Mouse (Mus musculus): ENCODE measurements at regions not wholly inside any gene's neighbourhood (a gene's known extent, or its start where the extent isn't known, plus 50 kb on each side); places are given as distances from the start of the nearest gene placed in this dataset.
A peak's percentile ranks its signal among the peaks of the same experiment; 100 is the strongest.

DNA sequence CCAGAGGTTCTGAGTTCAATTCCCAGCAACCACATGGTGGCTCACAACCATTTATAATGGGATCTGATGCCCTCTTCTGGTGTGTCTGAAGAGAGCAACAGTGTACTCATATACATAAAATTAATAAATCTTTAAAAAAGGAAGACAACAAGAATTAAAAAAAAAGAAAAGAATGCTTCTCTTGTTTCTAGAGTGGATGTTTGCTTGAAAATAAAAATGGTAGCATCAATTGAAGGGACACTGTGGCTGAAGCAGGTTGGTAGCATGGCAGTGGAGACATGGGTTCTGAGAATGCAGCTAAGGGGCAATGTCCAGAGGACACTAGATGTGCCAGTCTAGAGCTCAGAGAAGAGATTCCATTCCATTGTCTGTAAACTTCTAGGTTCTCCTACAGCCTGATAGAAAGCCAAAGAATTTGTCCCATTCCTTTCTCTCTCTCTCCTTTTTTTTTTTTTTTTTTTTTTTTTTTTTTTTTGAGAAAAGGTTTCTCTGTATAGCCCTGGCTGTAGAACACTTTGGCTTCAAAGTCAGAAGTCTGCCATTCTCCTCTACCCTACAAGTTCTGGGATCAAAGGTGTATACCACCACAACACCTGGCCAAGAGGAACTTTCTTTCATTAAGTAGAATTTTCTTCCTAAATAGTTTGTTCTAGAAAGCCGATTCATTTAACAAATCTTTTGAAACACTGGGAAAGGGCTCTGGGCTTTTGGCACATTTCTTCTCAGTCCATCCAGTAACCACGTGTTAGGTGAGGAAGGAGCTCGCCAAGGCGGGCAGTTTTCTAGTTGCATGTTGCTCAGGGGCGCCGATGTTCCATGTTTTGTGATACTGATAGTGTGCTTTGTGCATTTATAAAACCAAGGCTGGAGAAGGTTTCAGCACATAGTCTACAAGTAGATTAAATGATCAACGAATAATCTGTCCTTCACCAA is 158.1 kb downstream of the Qrsl1 start:
- ATAC-seq (replicated peaks; ENCODE audit: low read depth, poor library complexity, severe bottlenecking): no peak

DNA sequence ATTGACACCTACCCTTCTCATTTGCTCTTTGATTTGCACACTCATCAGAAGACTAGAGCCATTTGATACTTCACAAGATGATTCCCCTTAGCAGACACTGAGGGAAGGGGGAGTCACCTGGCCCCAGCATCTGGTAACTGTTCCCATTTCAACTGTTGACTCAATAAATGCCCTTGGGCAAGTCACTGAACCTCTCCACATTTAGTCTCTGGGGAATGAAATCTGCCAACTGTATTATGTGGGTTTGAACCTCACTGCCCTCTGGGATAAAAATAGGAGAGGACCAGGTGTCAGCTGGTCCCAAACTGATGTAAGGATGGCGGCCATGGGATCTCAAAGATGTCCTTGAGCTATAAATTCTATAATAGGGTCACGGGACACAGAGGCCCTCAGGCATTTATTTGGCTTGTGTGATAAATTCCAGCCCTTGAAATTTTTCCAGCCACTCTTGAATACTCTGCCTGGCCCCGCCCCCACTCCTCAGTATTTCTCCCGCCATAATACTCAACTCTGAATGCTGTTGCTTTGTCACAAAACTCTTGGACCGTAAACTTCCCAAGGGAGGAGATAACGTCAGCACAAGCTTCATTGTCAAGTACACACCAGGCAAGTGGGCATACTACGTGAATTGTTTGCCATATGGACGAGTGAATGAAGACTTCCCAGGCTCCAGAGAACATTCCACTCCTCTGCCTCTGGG is 155.5 kb downstream of the Qrsl1 start:
- no peak for ATAC-seq (replicated peaks; ENCODE audit: low read depth, poor library complexity, severe bottlenecking)

DNA sequence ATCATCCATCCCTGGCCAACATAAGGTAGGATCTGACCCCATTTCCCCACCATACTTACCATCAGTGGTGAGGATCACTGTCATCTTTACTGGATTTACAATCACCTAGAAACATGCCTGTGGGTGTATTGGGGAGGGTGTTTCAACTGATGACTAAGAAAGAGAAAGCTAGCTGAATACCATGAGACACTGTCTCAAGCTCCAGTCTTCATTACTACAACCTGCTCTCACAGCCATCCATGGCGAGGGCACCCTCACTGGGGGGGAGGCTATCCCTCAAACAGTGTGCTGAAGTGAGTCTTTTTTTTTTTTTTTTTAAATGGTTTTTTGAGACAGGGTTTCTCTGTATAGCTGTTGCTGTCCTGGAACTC is 154.9 kb downstream of the Qrsl1 start:
- ATAC-seq (replicated peaks; ENCODE audit: low read depth, poor library complexity, severe bottlenecking): no peak

DNA sequence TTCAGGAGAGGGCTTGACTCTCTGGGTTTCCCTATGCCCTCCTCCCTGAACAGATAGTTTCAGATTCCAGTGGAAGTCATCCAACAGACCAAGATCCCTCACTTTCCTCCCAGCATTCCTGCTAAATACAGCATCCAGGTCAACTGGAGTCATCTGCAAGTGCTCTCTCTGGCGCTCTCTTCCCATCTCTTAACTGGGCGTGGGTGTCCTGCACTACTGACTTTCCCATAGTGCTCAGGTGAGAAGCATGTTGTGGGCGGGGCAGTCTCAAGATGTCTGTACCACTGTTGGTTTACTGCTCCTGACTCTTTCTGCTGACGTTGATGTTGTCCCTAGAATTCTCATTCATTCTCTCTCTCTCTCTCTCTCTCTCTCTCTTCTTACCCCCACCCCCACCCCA is 154.0 kb downstream of the Qrsl1 start:
- ATAC-seq (replicated peaks; ENCODE audit: low read depth, poor library complexity, severe bottlenecking): no peak

DNA sequence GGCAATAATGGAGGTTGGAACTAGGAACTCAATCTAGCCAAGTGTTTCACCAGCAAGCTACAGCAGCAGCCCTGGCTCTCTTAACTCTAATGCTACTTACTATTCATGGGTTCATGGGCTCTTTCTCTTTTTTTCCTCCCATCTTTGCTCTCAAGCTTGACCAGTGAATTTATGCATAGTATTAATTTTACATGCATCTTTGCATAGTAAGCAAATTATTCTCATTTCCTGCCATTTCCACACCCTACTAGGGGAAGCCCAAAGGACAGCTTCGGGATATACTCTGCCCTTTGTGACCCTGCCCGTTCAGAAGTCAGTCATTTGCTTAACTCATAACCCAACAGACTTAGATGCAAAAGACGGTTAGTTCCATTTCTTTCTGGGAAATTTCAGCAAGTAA is 153.2 kb downstream of the Qrsl1 start:
- ATAC-seq (replicated peaks; ENCODE audit: low read depth, poor library complexity, severe bottlenecking): no peak

DNA sequence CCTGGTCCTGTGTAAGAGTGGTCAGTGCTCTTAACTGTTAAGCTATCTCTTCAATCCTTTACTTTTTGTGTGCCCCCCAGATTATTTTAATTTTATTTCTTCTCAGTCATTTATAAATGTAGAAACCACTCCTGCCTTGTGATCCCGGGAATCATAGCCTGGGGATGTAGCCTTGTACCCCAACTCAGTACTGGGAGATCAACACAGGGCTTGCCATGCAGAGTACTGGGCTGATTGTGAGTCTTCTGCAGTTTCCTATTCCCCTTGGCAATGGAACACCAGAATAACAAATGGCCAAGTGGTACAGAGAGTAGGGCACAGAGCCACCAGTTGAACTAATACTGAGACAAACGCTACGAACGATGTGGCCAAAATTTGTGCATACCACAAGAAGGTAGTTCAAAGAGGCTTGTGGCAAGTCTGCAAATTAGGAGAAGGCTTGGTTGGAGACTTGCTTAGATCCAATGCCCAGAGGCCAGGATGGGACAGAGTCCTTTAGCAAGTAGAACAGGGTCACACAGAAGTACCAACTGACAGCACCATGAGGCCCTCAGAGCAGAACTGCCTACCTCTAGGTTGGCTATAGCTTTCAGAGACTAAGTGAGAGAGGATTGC is 151.9 kb downstream of the Qrsl1 start:
- ATAC-seq (replicated peaks; ENCODE audit: low read depth, poor library complexity, severe bottlenecking): no peak

DNA sequence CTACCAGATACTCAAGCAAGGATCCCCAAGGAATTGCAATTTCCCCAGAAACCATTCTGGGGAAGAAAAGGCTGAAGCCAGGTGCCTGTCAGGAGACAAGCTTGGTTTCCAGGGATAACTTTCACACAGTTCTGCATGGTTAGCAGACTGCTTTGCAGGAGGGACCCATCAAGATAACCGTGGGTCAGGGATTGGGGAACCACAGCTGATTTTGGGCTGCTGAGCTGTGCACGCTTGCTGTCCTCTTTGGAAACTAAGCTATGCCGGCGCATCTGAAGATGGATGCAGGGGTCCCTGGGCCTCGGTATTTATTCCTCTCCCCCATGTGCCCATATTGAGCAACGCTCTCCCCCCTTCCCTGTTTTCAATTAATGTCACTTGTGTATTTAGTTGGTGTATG is 151.1 kb downstream of the Qrsl1 start:
- ATAC-seq (replicated peaks; ENCODE audit: low read depth, poor library complexity, severe bottlenecking): no peak

DNA sequence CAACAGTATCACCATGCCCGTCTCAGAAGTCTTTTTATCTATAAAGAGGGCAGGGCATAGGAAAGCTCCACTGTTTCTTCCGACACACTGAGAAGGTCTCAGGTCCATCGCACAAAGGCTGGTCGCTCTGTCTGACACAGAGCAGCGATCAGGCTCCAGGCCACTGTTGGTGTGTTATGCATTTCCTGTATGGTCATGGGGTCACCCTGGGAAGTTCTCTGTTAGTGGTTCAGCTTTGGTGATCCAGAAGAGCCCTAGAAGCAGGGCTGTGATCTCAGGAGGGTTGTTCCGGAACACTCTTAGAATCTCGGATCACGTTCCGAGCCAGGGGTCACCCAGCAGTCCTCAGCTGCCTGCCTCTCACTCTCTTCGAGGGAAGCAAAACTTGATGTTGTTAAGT is 150.7 kb downstream of the Qrsl1 start:
- ATAC-seq (replicated peaks; ENCODE audit: low read depth, poor library complexity, severe bottlenecking): 0 out of 2 replicates have a peak, but pooled peaks have one; percentile 28

DNA sequence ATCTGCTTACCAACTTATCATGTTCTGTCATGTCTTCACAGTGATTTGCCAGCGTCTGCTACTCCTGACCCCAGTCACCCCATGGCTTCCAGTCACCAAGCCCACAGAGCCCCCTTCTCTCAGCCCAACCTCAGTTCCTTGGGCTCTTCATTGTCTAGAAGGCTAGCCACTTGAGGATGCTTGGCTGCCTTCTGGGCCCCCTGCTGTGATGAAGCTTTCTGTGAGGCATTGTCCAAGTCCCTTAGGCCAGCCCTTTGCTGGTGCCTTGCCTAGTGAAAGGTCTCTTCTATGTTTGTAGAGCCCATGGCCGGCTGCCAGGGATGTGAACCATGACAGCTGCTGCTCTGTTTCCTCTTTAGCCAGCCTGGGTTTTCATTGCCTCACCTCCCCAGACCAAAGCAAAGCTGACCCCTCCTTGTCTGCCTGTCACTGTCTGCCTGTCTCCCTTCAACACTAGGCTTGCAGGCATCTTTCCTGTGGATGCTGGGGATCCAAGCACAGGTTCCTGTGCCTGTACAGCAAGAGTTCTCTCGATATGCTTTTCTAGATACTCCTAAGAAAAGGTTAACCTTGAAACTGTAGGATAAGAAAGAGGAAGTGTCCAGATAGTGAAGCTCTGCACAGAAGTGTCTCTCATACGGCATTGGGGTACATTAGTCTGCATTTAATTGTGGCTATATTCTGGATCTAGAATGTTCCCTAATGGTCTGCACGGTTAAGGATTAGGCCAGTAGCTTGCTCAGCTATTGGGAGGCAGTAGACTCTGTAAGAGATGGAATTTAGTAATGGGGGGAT is 149.5 kb downstream of the Qrsl1 start:
- peak; percentile 86 for ATAC-seq (replicated peaks; ENCODE audit: low read depth, poor library complexity, severe bottlenecking)

DNA sequence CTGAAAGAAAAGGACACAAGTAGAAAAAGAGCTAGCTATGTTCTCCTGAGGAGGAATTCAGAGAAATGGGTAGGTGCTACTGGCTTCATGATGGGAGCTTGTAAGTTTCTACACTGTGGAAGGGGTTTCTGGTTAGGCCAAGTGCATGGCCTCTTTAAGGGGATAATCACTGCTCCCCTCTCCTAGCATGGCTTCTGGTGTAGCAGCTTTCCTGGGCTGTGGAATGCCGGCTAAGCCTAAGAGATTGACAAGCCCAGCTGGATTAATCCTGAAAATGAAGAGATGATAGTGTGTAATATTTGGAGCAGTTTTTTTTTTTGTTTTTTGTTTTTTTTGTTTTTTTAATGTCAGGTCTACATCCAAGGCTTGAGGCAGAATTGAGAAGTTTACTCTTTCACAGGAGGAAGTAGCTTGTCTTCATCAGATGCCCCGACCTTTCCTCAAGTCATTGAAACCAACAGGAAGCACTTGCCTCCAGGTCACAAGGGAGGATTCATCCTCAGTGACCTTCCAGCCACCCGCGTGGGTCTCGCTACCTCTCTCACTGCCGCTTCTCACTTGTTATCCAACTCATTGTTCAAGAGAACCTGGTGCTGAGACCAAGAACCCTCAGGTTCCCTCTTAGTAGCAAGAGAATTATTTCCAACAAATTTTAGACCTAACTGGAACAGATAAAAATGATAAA is 144.5 kb downstream of the Qrsl1 start:
- ATAC-seq (replicated peaks; ENCODE audit: low read depth, poor library complexity, severe bottlenecking): no peak

DNA sequence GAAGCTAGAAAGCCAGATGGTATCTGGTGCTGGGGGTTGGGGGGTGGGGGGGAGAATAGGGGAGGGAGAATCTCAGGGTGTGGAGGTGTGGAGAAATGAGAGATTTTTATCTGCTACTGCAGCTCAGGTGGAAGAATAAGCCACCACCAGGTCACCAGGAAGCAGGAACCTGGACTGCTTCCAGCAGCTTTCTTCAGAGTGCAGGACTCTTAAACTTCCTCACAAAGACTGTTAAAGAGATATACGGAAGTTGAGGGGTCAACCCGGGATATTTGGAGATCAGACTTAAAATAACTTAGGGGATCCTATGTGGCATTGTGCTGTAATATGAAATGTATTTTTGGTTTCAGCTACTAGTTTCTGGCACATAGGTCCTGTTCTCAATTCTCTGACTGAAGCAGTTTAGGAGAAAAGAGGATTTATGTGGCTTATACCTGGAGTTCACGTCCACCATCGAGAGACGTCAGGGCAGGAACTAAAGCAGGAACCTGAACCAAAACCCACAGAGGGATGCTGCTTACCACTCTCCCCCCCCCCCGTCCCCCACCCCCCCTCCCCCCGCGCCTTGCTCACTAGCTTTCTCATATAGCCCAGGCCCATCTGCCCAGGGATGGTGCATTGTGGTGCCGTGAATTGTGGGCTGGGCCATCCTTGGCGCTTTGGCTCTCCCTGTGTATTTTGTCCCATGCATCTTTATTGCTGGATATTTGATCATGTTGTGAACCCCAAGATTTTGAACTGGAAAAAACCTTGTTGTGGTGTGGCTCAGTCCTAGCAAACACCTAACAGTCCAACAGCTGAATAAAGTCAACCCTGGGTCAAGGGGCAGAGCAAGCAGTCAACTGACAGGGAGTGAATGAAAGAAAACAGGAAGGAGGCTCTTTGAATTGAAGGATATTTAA is 143.2 kb downstream of the Qrsl1 start:
- ATAC-seq (replicated peaks; ENCODE audit: low read depth, poor library complexity, severe bottlenecking): peak; percentile 41

DNA sequence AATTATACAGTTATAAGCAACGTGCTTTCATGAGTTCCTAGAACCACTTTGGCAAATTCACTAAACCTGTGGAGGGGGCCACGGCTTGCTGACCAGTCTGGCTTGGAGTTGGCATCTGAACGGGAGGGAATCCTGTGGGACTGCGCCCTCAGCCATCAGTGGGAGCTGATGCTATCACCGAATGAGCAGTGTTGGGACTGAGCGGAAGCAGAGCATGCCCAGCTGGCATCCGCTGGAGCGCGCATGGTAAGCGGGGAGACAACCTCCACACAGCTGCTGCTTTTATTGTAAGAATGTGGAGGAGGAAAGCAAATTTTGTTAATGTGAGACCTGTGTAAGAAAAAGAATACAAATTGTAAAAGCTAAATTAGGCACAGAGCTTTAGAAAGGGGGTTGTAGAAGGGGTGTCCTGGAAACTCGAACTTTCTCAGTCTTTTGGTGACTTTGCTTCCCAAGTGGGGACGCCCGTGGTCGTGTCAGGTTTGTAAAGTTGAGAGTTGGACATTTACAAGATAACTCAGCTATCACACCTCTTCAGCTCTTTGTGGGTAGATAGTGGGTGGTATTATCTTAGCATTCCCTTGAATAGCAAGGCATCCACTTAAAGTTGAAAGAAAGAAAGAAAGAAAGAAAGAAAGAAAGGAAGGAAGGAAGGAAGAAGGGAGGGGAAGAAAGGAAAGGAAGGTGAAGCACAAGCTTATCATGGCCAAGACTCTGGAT is 142.2 kb downstream of the Qrsl1 start:
- no peak for ATAC-seq (replicated peaks; ENCODE audit: low read depth, poor library complexity, severe bottlenecking)

DNA sequence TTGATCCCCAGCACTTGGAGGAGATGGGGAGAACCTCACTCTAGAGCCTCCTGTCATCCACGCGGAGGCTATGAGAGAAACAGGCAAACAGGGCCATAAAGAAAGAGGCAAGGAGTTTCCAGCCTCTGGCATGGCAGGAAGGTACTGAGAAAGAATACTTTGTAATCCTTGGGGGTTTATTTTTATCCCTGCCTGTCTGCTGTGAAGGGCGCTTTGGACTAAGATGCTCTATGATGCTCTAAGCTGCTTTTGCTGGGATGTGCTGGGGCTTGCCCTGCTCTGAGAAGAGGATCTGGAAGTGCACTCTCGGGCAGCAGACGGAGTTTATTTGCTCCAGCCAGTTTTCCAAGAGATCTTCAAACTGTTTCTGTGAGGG is 141.7 kb downstream of the Qrsl1 start:
- ATAC-seq (replicated peaks; ENCODE audit: low read depth, poor library complexity, severe bottlenecking): no peak

DNA sequence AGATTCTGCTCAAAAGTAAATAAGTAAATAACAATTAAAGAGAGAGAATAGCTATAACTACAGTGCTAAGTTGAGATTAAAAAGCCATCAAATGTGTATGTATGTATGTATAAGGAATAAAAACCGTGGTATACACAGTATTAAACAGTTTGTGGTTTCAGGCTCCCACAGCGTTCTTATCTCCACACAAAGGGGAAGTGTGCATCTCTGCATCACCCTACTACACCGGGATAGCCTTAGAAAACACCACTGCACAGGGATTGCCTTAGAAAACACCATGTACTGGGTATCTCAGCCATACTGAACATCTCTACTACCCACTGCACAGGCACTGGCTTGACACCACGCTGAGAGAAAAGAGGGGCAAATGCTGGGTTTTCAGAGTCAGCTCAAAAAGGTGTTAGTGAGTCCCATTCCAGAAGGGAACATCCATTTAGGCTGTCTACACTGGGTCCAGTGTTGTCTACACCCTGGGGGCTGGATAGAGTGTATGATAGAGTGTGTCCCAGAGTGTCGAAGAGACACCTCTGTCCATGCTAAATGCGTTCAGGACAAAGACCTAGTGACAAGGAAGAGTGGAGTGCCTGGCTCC is 139.5 kb downstream of the Qrsl1 start:
- peak; percentile 66 for ATAC-seq (replicated peaks; ENCODE audit: low read depth, poor library complexity, severe bottlenecking)

DNA sequence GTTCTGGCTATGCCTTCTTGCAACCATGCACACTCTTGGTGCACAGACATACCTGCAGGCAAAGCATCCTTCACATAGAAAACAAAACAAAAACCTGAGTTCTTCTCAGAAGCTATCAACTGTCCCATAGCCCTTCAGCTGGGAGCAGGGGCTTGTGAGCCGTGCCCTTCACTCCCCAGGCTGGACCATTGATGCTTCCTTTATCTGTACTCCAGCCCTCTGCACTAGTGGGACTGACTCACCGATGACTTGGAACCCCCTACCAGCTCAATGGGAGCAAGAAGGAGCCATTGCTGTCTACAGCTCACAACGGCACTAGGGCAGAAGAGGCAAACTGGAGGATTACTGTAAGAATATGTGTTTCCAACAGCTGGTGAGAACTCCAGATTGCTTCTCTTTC is 137.0 kb downstream of the Qrsl1 start:
- ATAC-seq (replicated peaks; ENCODE audit: low read depth, poor library complexity, severe bottlenecking): no peak

DNA sequence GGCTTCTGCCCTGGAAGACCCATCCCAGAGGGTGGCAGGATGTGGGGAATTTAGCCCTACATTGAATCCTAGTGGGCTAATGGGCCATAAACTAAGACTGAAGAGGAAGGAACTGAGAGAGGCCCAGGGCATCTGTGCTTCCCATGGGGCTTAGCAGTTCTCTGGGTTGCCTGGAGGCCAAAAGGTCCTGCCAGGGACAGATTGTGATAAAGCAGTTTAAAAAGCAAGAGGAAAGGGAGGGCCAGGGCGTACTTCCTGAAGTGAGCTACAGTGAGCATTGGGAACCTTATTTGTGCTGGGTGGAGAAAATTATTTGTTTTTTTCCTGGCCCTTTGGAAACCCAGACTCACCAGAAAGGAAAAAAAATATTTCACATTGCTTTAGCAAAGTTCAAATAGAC is 136.3 kb downstream of the Qrsl1 start:
- ATAC-seq (replicated peaks; ENCODE audit: low read depth, poor library complexity, severe bottlenecking): peak; percentile 66

DNA sequence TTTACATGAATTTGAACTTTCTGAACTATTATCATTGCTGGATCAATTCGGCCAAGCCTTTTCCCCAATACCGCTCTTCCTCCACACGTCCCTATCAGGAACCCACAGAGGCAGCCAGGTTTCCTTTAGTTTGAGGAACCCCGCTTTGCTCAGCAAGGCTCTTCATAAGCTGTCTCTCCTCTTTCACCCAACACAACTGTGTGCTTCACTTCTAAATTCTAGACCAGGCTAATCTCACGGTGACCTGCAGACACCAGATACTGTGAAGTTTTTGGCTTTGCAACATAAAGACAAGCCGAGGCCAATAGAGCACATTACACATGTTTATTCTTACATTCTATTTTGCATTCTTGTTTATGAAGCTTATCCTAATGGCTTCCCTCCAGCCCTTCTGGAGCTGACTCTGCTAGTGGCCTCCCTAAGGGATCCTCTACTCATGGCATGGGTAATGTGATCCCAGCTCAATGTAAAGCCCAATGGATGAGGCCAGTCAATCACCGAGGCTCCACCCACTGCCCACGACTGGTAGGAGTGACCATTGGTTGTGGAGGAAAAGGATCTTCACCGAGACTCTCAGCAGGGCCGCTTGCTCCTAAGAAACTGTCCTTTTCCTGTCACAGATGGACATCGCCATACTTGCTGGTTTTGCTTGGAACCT is 135.6 kb downstream of the Qrsl1 start:
- ATAC-seq (replicated peaks; ENCODE audit: low read depth, poor library complexity, severe bottlenecking): peak; percentile 81
